Mouse (Mus musculus) olfactory bulb, adult 2 months (tissue): ENCODE results near the gene Fgf22. TPM values are rescaled to one million over a fixed set of nuclear protein-coding genes. Genes with fewer than 3 reads are reported as not detected.
A peak's percentile ranks its signal among the peaks of the same experiment; 100 is the strongest.

ENCODE experiments used
- H3K27ac ChIP-seq: fragments of 200-500 bp; 2 replicates; pipeline ENCODE4 v1.5.1; 2012; ENCODE audit warnings: low read depth, low read length; ENCODE audit not compliant: insufficient read depth
- H3K4me1 ChIP-seq: fragments of 200-500 bp; 2 replicates; pipeline ENCODE4 v1.6.1; 2012; ENCODE audit warnings: low read length; ENCODE audit not compliant: control insufficient read depth, insufficient read depth
- H3K4me3 ChIP-seq: fragments of 200-500 bp; 2 replicates; pipeline ENCODE4 v1.5.1; 2012; ENCODE audit warnings: mild to moderate bottlenecking, low read depth, low read length, moderate library complexity; ENCODE audit not compliant: insufficient read depth
- CTCF ChIP-seq: fragments of 200-500 bp; IDR thresholded peaks from 2 replicates; pipeline ENCODE4 v1.5.1; 2012; ENCODE audit warnings: low read depth, mild to moderate bottlenecking, low read length, moderate library complexity; ENCODE audit not compliant: insufficient read depth
- POLR2A ChIP-seq: fragments of 200-500 bp; IDR thresholded peaks from 2 replicates; pipeline ENCODE4 v1.6.1; 2012; ENCODE audit warnings: mild to moderate bottlenecking, low read depth, low read length, moderate library complexity; ENCODE audit not compliant: insufficient read depth
- WGBS: fragments of 180-500 bp; shearing (Covaris S2); methylation state at CpG from one replicate; pipeline ENCODE4 v1.1.7; 2018; 5-methylcytosine and 5-hydroxymethylcytosine counted together
- polyA plus RNA-seq: library from polyadenylated mRNA; stranded (reverse); fragments of >200 nt; gene quantifications from 2 replicates; pipeline ENCODE4 v1.2.4, GENCODE M21; 2012; ENCODE audit warnings: low replicate concordance; ENCODE audit not compliant: missing spikeins, insufficient read depth, insufficient read length

Gene Fgf22
- polyA plus RNA-seq, 1 experiment: not detected

DNA sequence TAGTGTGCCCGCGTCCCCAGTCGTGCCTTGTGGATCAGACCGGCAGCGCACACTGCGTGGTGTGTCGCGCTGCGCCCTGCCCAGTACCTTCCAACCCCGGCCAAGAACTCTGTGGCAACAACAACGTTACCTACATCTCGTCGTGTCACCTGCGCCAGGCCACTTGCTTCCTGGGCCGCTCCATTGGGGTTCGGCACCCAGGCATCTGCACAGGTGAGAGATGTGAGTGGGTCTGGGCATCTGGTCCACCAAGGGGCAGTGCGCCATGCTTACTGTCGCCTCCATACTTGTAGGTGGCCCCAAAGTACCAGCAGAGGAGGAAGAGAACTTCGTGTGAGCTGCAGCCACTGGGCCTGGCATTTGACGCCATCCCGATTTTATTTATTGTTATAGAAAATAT is 26.3 kb downstream of the Fgf22 start:
- WGBS: 39% methylated on average over 21 of the region's 21 CpGs
- Histone ChIP-seq H3K4me3 (peak overlapping the region; percentile 56), H3K4me1 (peaks cover 28% of the 10 kb centered on the region), H3K27ac (no peak overlapping the region)
- TF ChIP-seq POLR2A (no peak), CTCF (no peak)

DNA sequence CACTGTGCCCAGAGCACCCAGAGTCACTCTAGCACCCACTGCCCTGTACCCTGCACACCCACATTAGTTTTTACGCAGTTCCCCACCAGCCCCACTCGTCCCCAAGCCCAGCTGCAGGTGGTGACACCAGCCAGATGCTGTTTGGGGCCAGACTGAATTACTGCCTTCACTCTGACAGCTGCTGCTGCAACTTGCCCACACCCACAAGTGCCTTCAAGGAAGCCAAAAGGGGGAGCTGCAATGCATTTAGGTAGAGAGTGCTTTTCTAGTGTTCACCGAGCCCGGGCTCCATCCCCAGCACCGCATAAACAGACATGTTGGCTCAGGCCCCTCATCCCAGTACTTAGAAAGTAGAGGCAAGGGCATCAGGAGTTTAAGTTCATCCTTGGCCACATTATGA is 27.1 kb downstream of the Fgf22 start:
- Histone ChIP-seq H3K4me1 (peaks cover 28% of the 10 kb centered on the region), H3K4me3 (no peak overlapping the region), H3K27ac (no peak overlapping the region)
- TF ChIP-seq CTCF (no peak), POLR2A (no peak)
- 45% methylated on average over 5 of the region's 5 CpGs for WGBS

DNA sequence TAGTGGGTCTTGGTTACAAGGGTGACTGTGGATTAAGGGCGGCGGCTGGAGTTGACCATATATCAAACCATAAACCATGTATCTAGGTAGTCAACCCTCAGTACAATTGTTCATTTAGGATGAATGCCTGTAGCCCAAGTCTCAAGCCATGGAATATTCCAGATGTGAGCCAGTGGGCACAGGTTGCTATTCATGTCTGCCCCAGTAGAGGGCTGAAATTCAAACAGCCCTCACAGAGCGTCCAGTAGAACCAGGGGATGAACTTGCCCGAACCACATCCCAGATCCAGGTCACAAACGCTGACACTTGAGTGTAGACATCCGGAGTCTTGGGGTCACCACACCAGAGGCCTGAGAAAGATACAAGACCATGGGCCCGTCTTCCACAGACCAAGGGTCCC is 28.2 kb downstream of the Fgf22 start:
- 65% methylated on average over 7 of the region's 7 CpGs for WGBS
- Histone ChIP-seq H3K4me3 (no peak overlapping the region), H3K27ac (no peak overlapping the region), H3K4me1 (peaks cover 25% of the 10 kb centered on the region)
- TF ChIP-seq POLR2A (no peak), CTCF (no peak)

DNA sequence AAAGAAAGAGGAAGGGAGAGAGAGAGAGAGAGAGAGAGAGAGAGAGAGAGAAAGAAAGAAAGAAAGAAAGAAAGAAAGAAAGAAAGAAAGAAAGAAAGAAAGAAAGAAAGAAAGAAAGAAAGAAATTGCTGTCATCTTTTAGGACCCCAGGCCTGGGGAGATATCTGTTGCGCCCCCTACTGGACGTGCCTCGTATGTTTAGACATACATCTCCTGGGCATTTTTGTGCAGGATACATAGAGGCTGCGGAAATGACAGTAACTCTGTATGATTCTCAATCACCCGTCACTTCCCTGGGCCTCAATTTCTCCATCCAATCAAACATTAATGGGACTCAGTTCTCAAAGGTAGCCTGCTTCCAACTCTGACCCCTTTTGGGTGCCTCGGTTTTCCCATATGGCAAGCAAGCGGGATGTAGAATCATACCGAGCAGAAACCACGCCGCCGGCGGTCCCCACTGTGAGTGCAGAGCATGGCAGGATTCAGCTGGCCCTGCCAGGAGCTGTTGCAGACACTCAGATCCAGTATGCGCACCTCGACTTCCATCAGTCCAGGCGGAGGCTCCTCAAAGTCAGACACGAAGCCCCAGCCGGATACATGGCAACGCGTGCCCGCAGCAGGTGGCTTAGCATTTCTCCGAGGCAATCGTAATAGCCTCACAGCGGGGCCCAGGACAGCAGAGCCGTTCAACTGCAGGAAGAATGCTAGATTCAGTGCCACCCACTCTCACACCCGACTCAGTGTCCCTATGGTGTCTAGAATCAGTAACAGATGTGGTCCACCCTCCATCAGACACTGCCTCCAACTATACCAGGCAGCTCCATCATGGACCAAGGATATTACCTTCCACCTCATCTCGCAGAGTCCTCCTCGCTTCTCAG is 29.3 kb downstream of the Fgf22 start:
- no peak overlapping the region for H3K4me3 ChIP-seq
- H3K4me1 ChIP-seq: peaks cover 23% of the 10 kb centered on the region
- no peak for TF ChIP-seq POLR2A
- no peak for TF ChIP-seq CTCF
- WGBS: 49% methylated on average over 27 of the region's 27 CpGs
- H3K27ac ChIP-seq: no peak overlapping the region

DNA sequence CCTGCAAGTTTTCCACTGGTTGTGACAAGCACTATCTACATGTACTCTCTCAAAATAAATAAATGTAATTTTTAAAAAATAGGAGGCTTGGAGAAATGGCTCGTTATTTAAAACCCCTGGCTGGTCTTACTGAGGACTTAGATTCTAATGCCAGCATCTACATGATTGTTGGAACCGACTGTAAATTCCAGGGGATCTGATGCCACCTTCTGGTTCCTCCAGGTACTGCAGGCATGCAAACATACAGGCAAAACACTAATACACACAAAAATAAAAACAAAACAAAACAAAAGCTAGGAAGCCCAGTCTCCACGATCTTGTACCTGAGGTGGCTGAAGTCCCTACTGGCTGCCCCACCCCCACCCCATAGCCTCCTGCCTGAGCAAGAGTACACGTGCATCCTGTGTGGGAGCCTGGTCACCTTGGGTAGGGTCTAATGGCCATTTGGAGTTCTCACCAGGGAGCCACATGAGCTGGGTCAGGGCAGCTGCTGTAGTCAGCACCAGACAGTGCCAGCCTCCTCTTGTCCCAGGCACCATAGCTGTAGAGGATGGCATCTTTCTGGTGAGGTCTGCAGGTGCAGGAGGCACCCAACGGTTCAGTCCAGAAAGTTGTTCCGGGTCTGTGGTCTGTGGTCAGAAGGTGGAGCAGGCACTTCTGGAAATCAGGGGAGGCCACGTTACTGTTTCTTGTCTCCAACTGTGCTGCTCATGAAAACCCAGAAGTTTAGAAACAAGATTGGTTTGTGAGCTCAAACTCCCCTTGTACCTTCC is 33.7 kb downstream of the Fgf22 start:
- TF ChIP-seq POLR2A: no peak
- 0 out of 2 replicates have a peak, but pooled peaks have one; percentile 12 for TF ChIP-seq CTCF
- no peak overlapping the region for H3K4me3 ChIP-seq
- 32% methylated on average over 7 of the region's 7 CpGs for WGBS
- H3K27ac ChIP-seq: no peak overlapping the region
- peaks cover 12% of the 10 kb centered on the region for H3K4me1 ChIP-seq

DNA sequence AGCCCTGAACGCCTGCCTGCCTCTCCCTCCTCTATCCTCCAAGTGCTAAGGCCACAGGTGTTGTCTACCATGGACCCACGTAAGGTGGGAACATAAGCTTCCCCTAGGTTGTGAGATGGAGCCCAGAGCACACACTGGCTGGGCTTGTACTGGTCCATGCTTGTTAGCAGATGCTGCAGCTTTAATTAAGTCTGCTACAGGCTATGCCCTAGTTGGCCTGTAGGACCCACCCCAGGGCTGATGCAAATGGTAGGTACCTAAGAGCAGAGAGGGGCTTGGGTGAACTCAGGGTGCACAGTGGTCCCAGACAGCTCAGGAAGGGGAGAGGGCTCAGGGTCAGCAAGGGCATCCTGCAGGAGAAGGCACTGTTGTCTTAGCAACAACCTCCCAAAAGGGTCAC is 34.7 kb downstream of the Fgf22 start:
- TF ChIP-seq CTCF: no peak
- Histone ChIP-seq H3K4me3 (no peak overlapping the region), H3K4me1 (peaks cover 9% of the 10 kb centered on the region), H3K27ac (no peak overlapping the region)
- 68% methylated on average over 2 of the region's 2 CpGs for WGBS

DNA sequence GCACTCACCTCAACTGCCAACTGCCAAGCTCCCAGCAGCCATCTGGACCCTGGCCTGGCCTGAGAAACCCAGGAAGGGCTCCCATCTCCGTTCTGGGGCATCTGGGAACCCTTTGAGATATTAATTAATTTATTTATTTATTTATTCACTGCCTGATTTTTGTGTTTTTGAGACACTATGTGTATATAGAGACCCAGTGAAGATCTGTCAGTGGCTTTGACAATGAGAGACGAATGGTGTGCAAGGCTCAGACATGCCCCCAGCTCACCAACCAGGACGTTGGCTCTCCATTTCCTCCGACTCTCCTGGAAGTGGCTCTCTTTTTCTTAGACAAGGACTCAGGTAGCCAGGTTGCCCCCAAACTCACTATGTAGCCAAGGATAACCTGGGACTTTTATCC is 36.0 kb downstream of the Fgf22 start, which contains the start of gene Prss57:
TSS of gene Prss57 (minus strand) at position 101 of the 400 bp plus-strand sequence.
- WGBS: 94% methylated on average over 4 of the region's 4 CpGs
- no peak within 1 kb of the TSS for H3K27ac ChIP-seq

DNA sequence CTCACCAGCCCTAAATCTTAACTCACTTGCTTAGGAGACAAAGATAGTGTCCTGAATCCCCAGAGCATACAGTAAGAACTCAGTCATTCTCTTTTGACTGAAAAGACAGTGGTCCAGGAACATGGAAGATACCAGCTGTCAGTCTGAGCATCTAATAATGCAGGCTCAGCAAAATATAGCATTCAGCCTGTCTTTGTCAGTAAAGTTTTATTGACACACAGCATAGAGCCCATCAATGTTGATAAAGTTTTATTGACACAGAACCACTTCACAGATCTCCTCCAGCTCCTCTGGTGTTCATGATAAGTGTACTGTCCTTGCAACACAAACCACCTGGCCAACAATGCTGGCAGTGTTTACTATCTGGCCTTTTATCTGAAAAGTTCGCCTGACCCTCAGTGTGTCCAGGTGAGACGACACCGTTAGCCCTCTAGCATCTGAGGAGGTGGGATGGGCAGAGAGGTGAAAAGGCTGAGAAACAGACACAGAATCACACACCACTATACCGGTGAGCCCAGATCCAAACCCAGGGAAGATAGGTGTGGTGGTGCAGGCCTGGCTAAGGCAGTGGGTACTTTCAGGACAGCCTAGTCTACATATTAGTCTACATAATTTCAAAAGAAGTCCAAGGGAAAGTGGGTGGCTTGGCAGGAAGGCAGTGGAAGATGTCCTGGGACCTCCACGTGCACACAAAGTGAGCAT is 37.6 kb downstream of the Fgf22 start:
- peak overlapping the region; percentile 90; the same call in 1 of the 2 replicates for H3K4me3 ChIP-seq
- 81% methylated on average over 5 of the region's 5 CpGs for WGBS
- peak overlapping the region; percentile 72 for H3K27ac ChIP-seq
- peaks cover 29% of the 10 kb centered on the region for H3K4me1 ChIP-seq
- TF ChIP-seq POLR2A (no peak), CTCF (no peak)

More for the DNA sequence above, 36.0 kb downstream of the Fgf22 start, which contains the start of gene Prss57:
- Histone ChIP-seq H3K4me3 (no peak within 1 kb of the TSS), H3K4me1 (peaks cover 18% of the 10 kb centered on the region)
- no peak for TF ChIP-seq CTCF
- no peak for TF ChIP-seq POLR2A
